ENCODE assay signal across 8 mouse cellular contexts in genomic region chr11:120236114-120236437, GRCm38 (mm10). TPM values are rescaled to one million over a fixed set of nuclear protein-coding genes. Genes with fewer than 3 reads are reported as not detected.
A peak's percentile ranks its signal among the peaks of the same experiment; 100 is the strongest.
DNase-seq lines count a peak whose midpoint lies in the region; ATAC-seq lines count a peak whose summit lies in the region.

No protein-coding gene starts in this region.

- H3K9me3 ChIP-seq in kidney, embryonic 16.5 days (ENCODE audit: low read length) = no peaks in the 10 kb centered on the region
- no peaks in the 10 kb centered on the region for H3K9me3 ChIP-seq in embryonic facial prominence, embryonic 10.5 days
- H3K9me3 ChIP-seq in hindbrain, embryonic 15.5 days = no peaks in the 10 kb centered on the region
- no peaks in the 10 kb centered on the region for H3K9me3 ChIP-seq in midbrain, embryonic 14.5 days (ENCODE audit: control insufficient read depth, low read length)

- H3K4me3 ChIP-seq in kidney, embryonic 16.5 days (ENCODE audit: low read length) = peak overlapping the region; percentile 77
- H3K4me3 ChIP-seq in embryonic facial prominence, embryonic 10.5 days = peak overlapping the region; percentile 85
- peak overlapping the region; percentile 82 for H3K4me3 ChIP-seq in hindbrain, embryonic 15.5 days
- peak overlapping the region; percentile 94 for H3K4me3 ChIP-seq in midbrain, embryonic 14.5 days (replicated peaks; ENCODE audit: low read depth, low read length)

- peak overlapping the region; percentile 96 for H3K9ac ChIP-seq in kidney, embryonic 16.5 days (replicated peaks; ENCODE audit: low read length)
- H3K9ac ChIP-seq in hindbrain, embryonic 15.5 days = peak overlapping the region; percentile 98
- peak overlapping the region; percentile 100 for H3K9ac ChIP-seq in midbrain, embryonic 14.5 days (replicated peaks; ENCODE audit: low read length)

- intact Hi-C loops in gastrocnemius, postnatal 14 days (cut with DNase I; ENCODE audit: low total_unique reads) = loop anchor here (5.0 kb wide), 1 partner anchor 71 kb away; no protein-coding TSS in a partner anchor

- ATAC-seq in kidney, embryonic 16.5 days (ENCODE audit: low FRiP score, low TSS enrichment) = no peak
- ATAC-seq in hindbrain, embryonic 15.5 days (ENCODE audit: low FRiP score, low read depth) = no peak
- no peak for ATAC-seq in midbrain, embryonic 14.5 days (ENCODE audit: low FRiP score, low TSS enrichment)

- H3K36me3 ChIP-seq in kidney, embryonic 16.5 days (ENCODE audit: insufficient read depth, low read length) = no peaks in the 10 kb centered on the region
- H3K36me3 ChIP-seq in embryonic facial prominence, embryonic 10.5 days (replicated peaks) = peaks cover 12% of the 10 kb centered on the region
- H3K36me3 ChIP-seq in hindbrain, embryonic 15.5 days = no peaks in the 10 kb centered on the region
- H3K36me3 ChIP-seq in midbrain, embryonic 14.5 days (ENCODE audit: control insufficient read depth, insufficient read depth, low read length) = peaks cover 11% of the 10 kb centered on the region

- H3K27ac ChIP-seq in kidney, embryonic 16.5 days (ENCODE audit: low read length) = peak overlapping the region; percentile 96
- H3K27ac ChIP-seq in embryonic facial prominence, embryonic 10.5 days (replicated peaks) = peak overlapping the region; percentile 100
- peak overlapping the region; percentile 99 for H3K27ac ChIP-seq in hindbrain, embryonic 15.5 days (replicated peaks)
- H3K27ac ChIP-seq in midbrain, embryonic 14.5 days (replicated peaks; ENCODE audit: low read depth, low read length) = peak overlapping the region; percentile 100

- 1% methylated on average over 13 of the region's 13 CpGs for WGBS in kidney, embryonic 16.5 days
- WGBS in embryonic facial prominence, embryonic 10.5 days = under 1% methylated on average over 13 of the region's 13 CpGs
- under 1% methylated on average over 12 of the region's 13 CpGs for WGBS in hindbrain, embryonic 15.5 days
- under 1% methylated on average over 13 of the region's 13 CpGs for WGBS in midbrain, embryonic 14.5 days

- DNase-seq in kidney, postnatal 4 days = no peak
- no peak for DNase-seq in embryonic facial prominence, embryonic 10.5 days (ENCODE audit: low spot score)
- no peak for DNase-seq in midbrain, embryonic 14.5 days
- DNase-seq in thymus, postnatal 10 days (ENCODE audit: low spot score in 2 of 2) = no peak
- no peak for DNase-seq in gastrocnemius, postnatal 14 days
- no peak for DNase-seq in embryo, embryonic 11 days

- H3K4me1 ChIP-seq in kidney, embryonic 16.5 days (ENCODE audit: insufficient read depth, low read length) = peaks cover 38% of the 10 kb centered on the region
- peaks cover 59% of the 10 kb centered on the region for H3K4me1 ChIP-seq in embryonic facial prominence, embryonic 10.5 days
- H3K4me1 ChIP-seq in hindbrain, embryonic 15.5 days (replicated peaks) = peaks cover 42% of the 10 kb centered on the region
- peaks cover 35% of the 10 kb centered on the region for H3K4me1 ChIP-seq in midbrain, embryonic 14.5 days (ENCODE audit: control insufficient read depth, insufficient read depth, low read length)

- H3K4me2 ChIP-seq in kidney, embryonic 16.5 days (replicated peaks; ENCODE audit: low read depth, low read length) = peak overlapping the region; percentile 88
- H3K4me2 ChIP-seq in hindbrain, embryonic 15.5 days = peak overlapping the region; percentile 95
- peak overlapping the region; percentile 100 for H3K4me2 ChIP-seq in midbrain, embryonic 14.5 days (ENCODE audit: low read length)

- H3K27me3 ChIP-seq in kidney, embryonic 16.5 days (ENCODE audit: insufficient read depth, low read length) = no peaks in the 10 kb centered on the region
- H3K27me3 ChIP-seq in embryonic facial prominence, embryonic 10.5 days (replicated peaks; ENCODE audit: low read depth, poor library complexity, severe bottlenecking) = no peaks in the 10 kb centered on the region
- no peaks in the 10 kb centered on the region for H3K27me3 ChIP-seq in hindbrain, embryonic 15.5 days
- H3K27me3 ChIP-seq in midbrain, embryonic 14.5 days (ENCODE audit: control insufficient read depth, insufficient read depth, low read length) = no peaks in the 10 kb centered on the region

RNA-seq across cellular contexts. Expression of gene Bahcc1, which starts 3.3 kb away (rescaled TPM):
- polyA plus RNA-seq in kidney, embryonic 16.5 days (2015; fragmentation: Nextera tagmentation; extraction: Ambion mirVana) = 13.2 and 14.2 TPM in 2 replicates
- polyA plus RNA-seq in embryonic facial prominence, embryonic 10.5 days (2016; fragmentation: Nextera tagmentation; extraction: Ambion mirVana) = 18.0 and 18.4 TPM in 2 replicates
- polyA plus RNA-seq in hindbrain, embryonic 15.5 days (2015; fragmentation: Nextera tagmentation; extraction: Ambion mirVana) = 11.5 and 12.5 TPM in 2 replicates
- polyA plus RNA-seq in midbrain, embryonic 14.5 days (2014; fragmentation: Nextera tagmentation; extraction: Ambion mirVana) = 20.0 and 25.9 TPM in 2 replicates
- total RNA-seq in gastrocnemius, postnatal 14 days (2021) = 1 to 10 TPM; 3.4 to 8.1 TPM
